Mouse (Mus musculus): Measurements from ENCODE around the gene Pacsin3. TPM values are rescaled to one million over a fixed set of nuclear protein-coding genes. Genes with fewer than 3 reads are reported as not detected.

Pacsin3 gene
- 6.5 and 7.3 TPM in 2 replicates for polyA plus RNA-seq (2015; fragmentation: Nextera tagmentation; extraction: Ambion mirVana)

DNA sequence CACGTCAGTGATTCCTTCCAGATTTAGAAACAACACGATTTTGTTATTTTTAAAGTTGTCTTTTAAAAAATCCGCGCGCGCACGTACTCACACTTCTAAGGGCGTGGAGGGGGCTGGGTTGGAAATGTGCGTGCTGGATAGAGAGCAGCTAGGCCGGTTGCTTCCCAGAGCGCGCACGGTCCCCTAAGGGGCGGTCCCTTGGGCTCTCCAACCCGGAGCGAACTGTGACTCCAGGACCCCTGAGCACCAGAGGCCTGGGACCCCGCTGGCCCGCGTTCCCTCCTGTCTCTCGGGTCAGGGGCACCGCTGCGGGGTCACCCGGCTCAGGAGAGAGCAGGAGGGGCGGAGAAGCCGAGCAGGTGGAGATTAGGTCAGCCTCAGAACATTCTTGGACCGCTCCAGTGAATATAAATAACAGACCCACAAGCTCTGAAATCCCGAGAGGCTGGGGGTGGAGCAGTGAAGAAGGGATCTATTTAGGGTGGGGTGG is at the start of gene Pacsin3:
Gene Pacsin3, plus strand, starts transcription at position 294 of the 490 bp plus-strand sequence.
- Histone ChIP-seq H3K27ac (ENCODE audit: low read depth, low read length) (no peak within 1 kb of the TSS), H3K9ac (ENCODE audit: low read depth, low read length) (peak within 1 kb of the TSS; percentile 8), H3K36me3 (ENCODE audit: control insufficient read depth, insufficient read depth) (no peaks in the 10 kb centered on the region), H3K9me3 (ENCODE audit: control insufficient read depth) (no peaks in the 10 kb centered on the region), H3K4me3 (ENCODE audit: low read depth, low read length) (peak within 1 kb of the TSS; percentile 46), H3K4me1 (replicated peaks; ENCODE audit: control insufficient read depth, insufficient read depth, low read length) (peaks cover 5% of the 10 kb centered on the region; the same call in 1 of the 2 replicates), H3K4me2 (replicated peaks; ENCODE audit: low read depth) (peak within 1 kb of the TSS; percentile 78), H3K27me3 (replicated peaks; ENCODE audit: control insufficient read depth, insufficient read depth, low read length) (peaks cover 4% of the 10 kb centered on the region)
- TF ChIP-seq CTCF (IDR thresholded peaks at IDR 0.05; ENCODE audit: low read depth), result no peak
- WGBS, result 3% methylated on average over 27 of the region's 27 CpGs
- ATAC-seq, result no peak

DNA sequence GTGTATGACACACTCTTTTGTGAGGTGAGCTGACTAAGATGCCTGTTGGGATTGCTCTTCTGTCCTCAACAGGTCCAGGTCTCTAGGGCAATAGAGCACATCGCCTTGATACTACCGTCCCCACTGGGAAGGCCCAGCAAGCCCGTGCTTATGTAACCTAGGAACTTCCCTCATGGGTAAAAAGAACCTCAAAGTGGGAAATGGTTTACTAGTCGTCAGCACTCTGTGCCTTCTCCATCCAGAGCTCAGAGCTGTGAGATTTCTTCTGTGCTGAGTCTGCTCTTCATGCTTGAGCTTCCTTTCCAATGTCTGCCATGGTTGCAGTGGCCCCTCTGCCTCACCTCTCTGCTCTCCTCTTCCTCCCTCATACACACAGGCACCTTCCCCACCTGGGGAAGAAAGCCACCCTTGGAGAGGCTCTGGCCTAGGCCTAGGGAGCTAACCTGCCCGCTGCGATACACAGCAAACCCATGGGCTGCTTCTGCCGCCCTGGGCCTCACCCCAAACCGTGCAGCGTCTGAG is 49.4 kb upstream of the Pacsin3 start:
- Histone ChIP-seq H3K27me3 (replicated peaks; ENCODE audit: control insufficient read depth, insufficient read depth, low read length) (no peaks in the 10 kb centered on the region), H3K36me3 (ENCODE audit: control insufficient read depth, insufficient read depth) (peaks cover 55% of the 10 kb centered on the region), H3K27ac (ENCODE audit: low read depth, low read length) (no peak overlapping the region), H3K4me1 (replicated peaks; ENCODE audit: control insufficient read depth, insufficient read depth, low read length) (0 out of 2 replicates have a peak, but pooled peaks cover 3% of the 10 kb centered on the region), H3K9me3 (ENCODE audit: control insufficient read depth) (no peaks in the 10 kb centered on the region), H3K4me3 (ENCODE audit: low read depth, low read length) (no peak overlapping the region), H3K4me2 (replicated peaks; ENCODE audit: low read depth) (no peak overlapping the region), H3K9ac (ENCODE audit: low read depth, low read length) (no peak overlapping the region)
- 92% methylated on average over 9 of the region's 9 CpGs for WGBS
- no peak for ATAC-seq
- no peak for TF ChIP-seq CTCF (IDR thresholded peaks at IDR 0.05; ENCODE audit: low read depth)

DNA sequence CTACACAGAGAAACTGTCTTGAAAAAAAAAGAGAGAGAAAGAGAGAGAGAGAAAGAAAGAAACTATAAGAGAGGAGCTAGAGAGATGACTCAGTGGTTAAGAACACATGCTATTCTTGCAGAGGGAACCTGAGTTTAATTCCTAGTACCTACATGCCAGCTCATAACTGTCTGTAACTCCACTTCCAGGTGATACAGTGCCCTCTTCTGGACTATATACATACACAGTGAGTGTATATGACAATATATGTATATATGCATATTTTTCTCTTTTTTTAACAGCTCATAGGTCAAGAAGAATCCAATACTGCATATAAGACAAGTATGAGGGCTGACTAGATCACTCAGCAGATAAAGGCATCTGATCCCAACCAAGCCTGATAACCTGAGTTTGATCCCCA is 42.4 kb upstream of the Pacsin3 start:
- Histone ChIP-seq H3K27me3 (replicated peaks; ENCODE audit: control insufficient read depth, insufficient read depth, low read length) (no peaks in the 10 kb centered on the region), H3K4me3 (ENCODE audit: low read depth, low read length) (no peak overlapping the region), H3K27ac (ENCODE audit: low read depth, low read length) (no peak overlapping the region), H3K36me3 (ENCODE audit: control insufficient read depth, insufficient read depth) (peaks cover 58% of the 10 kb centered on the region), H3K9me3 (ENCODE audit: control insufficient read depth) (no peaks in the 10 kb centered on the region), H3K4me2 (replicated peaks; ENCODE audit: low read depth) (no peak overlapping the region), H3K4me1 (replicated peaks; ENCODE audit: control insufficient read depth, insufficient read depth, low read length) (no peaks in the 10 kb centered on the region), H3K9ac (ENCODE audit: low read depth, low read length) (no peak overlapping the region)
- peak; percentile 50 for TF ChIP-seq CTCF (IDR thresholded peaks at IDR 0.05; ENCODE audit: low read depth)
- no peak for ATAC-seq

DNA sequence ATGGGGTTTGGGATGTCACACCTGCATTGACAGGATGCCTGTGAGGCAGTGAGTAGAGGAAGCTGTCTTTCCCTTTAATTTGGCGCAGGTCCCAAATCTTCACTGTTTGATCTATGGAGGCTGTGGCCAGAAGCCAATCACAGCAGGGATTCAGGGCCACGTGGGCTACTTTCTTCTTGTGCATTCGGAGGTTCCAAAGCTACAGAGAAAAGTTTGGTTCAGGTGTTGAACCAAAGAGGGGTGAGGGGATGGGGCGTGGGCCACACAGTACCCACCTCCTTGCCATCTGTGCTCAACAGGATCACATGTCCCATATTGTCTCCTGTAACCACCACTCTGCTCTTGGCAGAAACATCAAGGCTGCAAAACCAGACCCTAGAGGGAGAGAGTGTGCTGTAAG is 38.7 kb upstream of the Pacsin3 start:
- ATAC-seq, result no peak
- H3K27ac ChIP-seq (ENCODE audit: low read depth, low read length), result no peak overlapping the region
- WGBS, result 73% methylated on average over 4 of the region's 4 CpGs
- no peaks in the 10 kb centered on the region for H3K27me3 ChIP-seq (replicated peaks; ENCODE audit: control insufficient read depth, insufficient read depth, low read length)
- H3K36me3 ChIP-seq (ENCODE audit: control insufficient read depth, insufficient read depth), result peaks cover 24% of the 10 kb centered on the region
- no peaks in the 10 kb centered on the region for H3K4me1 ChIP-seq (replicated peaks; ENCODE audit: control insufficient read depth, insufficient read depth, low read length)
- no peak overlapping the region for H3K9ac ChIP-seq (ENCODE audit: low read depth, low read length)
- no peak overlapping the region for H3K4me2 ChIP-seq (replicated peaks; ENCODE audit: low read depth)
- no peaks in the 10 kb centered on the region for H3K9me3 ChIP-seq (ENCODE audit: control insufficient read depth)
- no peak overlapping the region for H3K4me3 ChIP-seq (ENCODE audit: low read depth, low read length)
- TF ChIP-seq CTCF (IDR thresholded peaks at IDR 0.05; ENCODE audit: low read depth), result no peak

GRCm38 (mm10) chr2:91220501-91220900 is 35.3 kb upstream of the Pacsin3 start:
- Histone ChIP-seq H3K4me3 (ENCODE audit: low read depth, low read length) (no peak overlapping the region), H3K36me3 (ENCODE audit: control insufficient read depth, insufficient read depth) (peaks cover 12% of the 10 kb centered on the region; the same call in 1 of the 2 replicates), H3K27me3 (replicated peaks; ENCODE audit: control insufficient read depth, insufficient read depth, low read length) (no peaks in the 10 kb centered on the region), H3K9me3 (ENCODE audit: control insufficient read depth) (no peaks in the 10 kb centered on the region), H3K9ac (ENCODE audit: low read depth, low read length) (no peak overlapping the region), H3K27ac (ENCODE audit: low read depth, low read length) (no peak overlapping the region), H3K4me1 (replicated peaks; ENCODE audit: control insufficient read depth, insufficient read depth, low read length) (no peaks in the 10 kb centered on the region), H3K4me2 (replicated peaks; ENCODE audit: low read depth) (no peak overlapping the region)
- 93% methylated on average over 3 of the region's 3 CpGs for WGBS
- no peak for TF ChIP-seq CTCF (IDR thresholded peaks at IDR 0.05; ENCODE audit: low read depth)
- no peak for ATAC-seq

- Histone ChIP-seq H3K36me3 (ENCODE audit: control insufficient read depth, insufficient read depth) (no peaks in the 10 kb centered on the region), H3K4me3 (ENCODE audit: low read depth, low read length) (no peak overlapping the region), H3K27ac (ENCODE audit: low read depth, low read length) (no peak overlapping the region), H3K4me2 (replicated peaks; ENCODE audit: low read depth) (no peak overlapping the region), H3K4me1 (replicated peaks; ENCODE audit: control insufficient read depth, insufficient read depth, low read length) (no peaks in the 10 kb centered on the region), H3K27me3 (replicated peaks; ENCODE audit: control insufficient read depth, insufficient read depth, low read length) (no peaks in the 10 kb centered on the region), H3K9me3 (ENCODE audit: control insufficient read depth) (no peaks in the 10 kb centered on the region), H3K9ac (ENCODE audit: low read depth, low read length) (no peak overlapping the region)
- peak; percentile 51 for TF ChIP-seq CTCF (IDR thresholded peaks at IDR 0.05; ENCODE audit: low read depth)
- ATAC-seq, result no peak
- 87% methylated on average over 2 of the region's 2 CpGs for WGBS
These were observed 32.1 kb upstream of the Pacsin3 start for GRCm38 (mm10) chr2:91223614-91224013.
